Comparison of ENCODE assay signal across 20 mouse cellular contexts in the genomic region with DNA sequence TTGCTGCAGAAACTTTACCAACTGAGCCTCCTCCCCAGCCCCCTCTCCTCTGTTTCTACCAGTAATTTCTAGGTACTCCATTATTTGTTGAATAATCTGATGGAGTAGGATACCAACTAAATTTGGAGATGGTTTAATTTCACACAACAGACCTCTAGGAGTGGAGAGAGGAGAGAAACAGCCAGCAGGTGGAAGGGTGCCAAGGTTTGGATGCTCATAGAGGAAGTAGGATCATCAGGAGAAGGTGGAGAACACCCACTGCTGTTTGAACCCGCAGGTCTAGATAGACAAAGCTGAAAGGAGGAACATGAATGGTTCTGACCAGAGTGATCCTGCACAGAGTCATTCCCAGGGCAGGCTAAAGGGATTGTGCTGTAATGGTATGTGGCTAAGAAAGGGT. TPM values are rescaled to one million over a fixed set of nuclear protein-coding genes. Genes with fewer than 3 reads are reported as not detected.
"Had no signal": no experiment of that assay in that cellular context is flagged by ENCODE, and none has a peak within 500 bp of the region (broad histone marks: within the 10 kb centered on the region; RNA-seq: fewer than 3 reads in every experiment).

No protein-coding gene starts in this region.

- H3K4me1 ChIP-seq: midbrain, embryonic 13.5 days; neural tube, embryonic 13.5 days had no signal

- H3K9me3 ChIP-seq: midbrain, embryonic 10.5 days; midbrain, embryonic 13.5 days; neural tube, embryonic 13.5 days; neural tube, embryonic 15.5 days had no signal

- H3K4me2 ChIP-seq: lung, embryonic 14.5 days; midbrain, embryonic 13.5 days; neural tube, embryonic 13.5 days; neural tube, embryonic 15.5 days had no signal

- H3K9ac ChIP-seq: lung, embryonic 14.5 days; midbrain, embryonic 13.5 days; neural tube, embryonic 13.5 days; neural tube, embryonic 15.5 days had no signal

- H3K4me3 ChIP-seq: midbrain, embryonic 10.5 days; midbrain, embryonic 13.5 days; myocyte; neural tube, embryonic 13.5 days; neural tube, embryonic 15.5 days had no signal

- H3K36me3 ChIP-seq: midbrain, embryonic 10.5 days; midbrain, embryonic 13.5 days; neural tube, embryonic 13.5 days; neural tube, embryonic 15.5 days had no signal

- ATAC-seq: midbrain, embryonic 13.5 days; midbrain, embryonic 16.5 days had no signal

- DNase-seq: lung, adult 18-20 months; lung, embryonic 14.5 days; lung, postnatal 10 days; lung, postnatal 4 days; retina, postnatal 1 day; right cerebral cortex, adult 18-20 months; right cerebral cortex, postnatal 25 days; right cerebral cortex, postnatal 4 days; spleen, adult 18-20 months; thymus, adult 18-20 months; thymus, postnatal 14 days; thymus, postnatal 36 days had no signal

- H3K27me3 ChIP-seq: midbrain, embryonic 13.5 days; neural tube, embryonic 13.5 days; neural tube, embryonic 15.5 days had no signal

- H3K27ac ChIP-seq: midbrain, embryonic 10.5 days; midbrain, embryonic 13.5 days; neural tube, embryonic 13.5 days; neural tube, embryonic 15.5 days had no signal

RNA-seq across cellular contexts. Expression of a gene that starts 49.2 kb away (rescaled TPM):
- total RNA-seq: megakaryocyte, adult 5-6 weeks; megakaryocyte-erythroid progenitor cell, adult 5-6 weeks had no signal
